Mouse (Mus musculus): ENCODE measurements at regions not wholly inside any gene's neighbourhood (a gene's known extent, or its start where the extent isn't known, plus 50 kb on each side); places are given as distances from the start of the nearest gene placed in this dataset.

DNA sequence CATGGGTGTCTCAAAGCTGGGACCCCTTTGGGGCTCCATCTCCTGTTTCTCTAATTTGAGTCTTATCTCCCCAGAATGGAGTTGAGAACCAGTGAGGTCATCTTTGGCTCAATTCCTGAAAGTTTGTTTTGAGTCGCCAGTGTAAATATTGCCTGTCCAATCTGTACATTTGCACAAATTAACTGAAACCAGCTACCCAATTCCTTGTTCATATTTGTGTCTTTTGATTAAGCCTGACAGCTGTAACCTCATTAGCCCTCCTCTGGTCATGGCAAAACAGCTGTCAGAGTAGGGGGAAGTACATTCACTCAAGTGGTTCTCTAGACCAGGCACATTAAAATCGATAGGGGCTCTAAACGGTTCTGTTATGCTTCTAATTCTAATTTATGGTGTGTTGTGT is 177.0 kb downstream of the Rps12 start:
- Histone ChIP-seq H3K4me2 (no peak overlapping the region), H3K36me3 (no peaks in the 10 kb centered on the region), H3K27me3 (no peaks in the 10 kb centered on the region), H3K9me3 (replicated peaks) (no peaks in the 10 kb centered on the region), H3K4me3 (no peak overlapping the region), H3K4me1 (replicated peaks) (peaks cover 4% of the 10 kb centered on the region; the same call in 1 of the 2 replicates), H3K9ac (no peak overlapping the region), H3K27ac (no peak overlapping the region)
- WGBS: 48% methylated on average over 3 of the region's 3 CpGs
- no peak for ATAC-seq (replicated peaks; ENCODE audit: insufficient number of reproducible peaks, insufficient read depth, low FRiP score, low read depth)

DNA sequence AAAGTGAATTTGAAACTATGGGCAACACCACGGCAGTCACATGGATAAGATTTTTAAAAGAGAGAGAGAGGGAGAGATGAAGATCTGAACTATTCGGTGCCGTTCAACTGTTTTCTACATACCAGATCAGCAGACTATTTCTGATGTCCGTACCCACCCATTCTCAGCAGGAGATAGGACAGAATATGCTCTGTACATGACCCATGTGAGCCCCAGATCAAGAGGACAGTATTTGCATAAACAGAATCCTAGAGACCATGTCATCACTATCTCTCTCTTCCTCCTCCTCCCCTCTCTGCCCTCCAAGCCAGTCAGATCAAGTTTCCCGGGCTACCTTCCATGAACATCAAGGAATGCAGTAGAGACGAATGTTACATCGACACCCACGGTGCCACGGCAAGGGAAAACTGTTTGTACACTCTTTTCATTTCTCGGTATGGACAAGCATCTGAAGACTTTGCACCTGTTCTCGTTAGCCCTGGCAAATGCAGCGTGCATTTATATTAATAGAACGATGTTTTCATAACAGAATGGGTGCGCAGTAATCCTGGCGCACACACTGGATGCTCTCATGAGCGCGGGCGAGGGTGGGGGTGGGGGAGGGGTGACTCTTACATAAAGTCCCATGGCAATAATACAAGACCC is 177.7 kb downstream of the Rps12 start:
- Histone ChIP-seq H3K4me3 (no peak overlapping the region), H3K36me3 (no peaks in the 10 kb centered on the region), H3K4me2 (no peak overlapping the region), H3K9ac (no peak overlapping the region), H3K27ac (no peak overlapping the region), H3K4me1 (replicated peaks) (peaks cover 4% of the 10 kb centered on the region; the same call in 1 of the 2 replicates), H3K27me3 (no peaks in the 10 kb centered on the region), H3K9me3 (replicated peaks) (no peaks in the 10 kb centered on the region)
- WGBS: 66% methylated on average over 18 of the region's 18 CpGs
- ATAC-seq (replicated peaks; ENCODE audit: insufficient number of reproducible peaks, insufficient read depth, low FRiP score, low read depth): no peak

DNA sequence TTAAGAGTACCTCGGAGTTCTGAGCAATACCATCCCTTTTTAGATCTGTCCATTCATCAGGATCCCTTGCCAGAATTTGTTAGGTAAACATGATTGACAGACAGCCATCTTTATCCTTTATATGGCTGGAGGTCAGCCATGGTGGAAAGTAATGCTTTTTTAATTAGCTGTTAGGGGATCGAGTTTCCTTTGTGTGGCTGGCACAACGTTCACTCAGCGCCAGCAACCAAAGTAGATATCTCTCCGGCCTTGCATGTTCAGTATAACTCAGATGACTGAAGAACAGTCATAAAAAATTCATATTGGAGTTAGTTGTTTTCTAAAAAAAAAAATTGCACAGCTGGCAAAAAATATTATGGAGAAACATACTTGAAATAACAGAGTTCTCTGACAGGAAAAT is 186.4 kb downstream of the Rps12 start:
- WGBS: 54% methylated on average over 5 of the region's 5 CpGs
- H3K27ac ChIP-seq: no peak overlapping the region
- no peak for ATAC-seq (replicated peaks; ENCODE audit: insufficient number of reproducible peaks, insufficient read depth, low FRiP score, low read depth)
- H3K4me2 ChIP-seq: no peak overlapping the region
- no peaks in the 10 kb centered on the region for H3K36me3 ChIP-seq
- H3K4me3 ChIP-seq: no peak overlapping the region
- no peaks in the 10 kb centered on the region for H3K27me3 ChIP-seq
- H3K9me3 ChIP-seq (replicated peaks): no peaks in the 10 kb centered on the region
- H3K9ac ChIP-seq: no peak overlapping the region
- no peaks in the 10 kb centered on the region for H3K4me1 ChIP-seq (replicated peaks)

DNA sequence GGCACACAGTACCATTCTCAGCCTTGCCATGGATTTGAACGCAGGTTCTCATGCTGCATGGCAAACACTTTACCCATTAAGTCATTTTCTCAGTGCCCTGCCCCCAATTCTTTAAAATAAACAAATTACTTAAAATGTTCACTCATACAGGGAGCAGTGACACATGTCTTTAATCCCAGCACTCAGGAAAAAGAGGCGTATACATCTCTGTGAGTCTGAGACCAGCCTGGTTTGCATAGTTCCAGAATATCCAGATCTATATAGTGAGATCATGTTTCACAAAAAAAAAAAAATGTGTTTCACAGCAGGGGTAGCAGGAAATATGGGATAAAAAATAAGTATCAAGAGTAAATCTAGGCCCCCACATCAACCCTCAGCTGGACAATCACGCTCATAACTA is 191.5 kb downstream of the Rps12 start:
- H3K36me3 ChIP-seq: no peaks in the 10 kb centered on the region
- no peak for ATAC-seq (replicated peaks; ENCODE audit: insufficient number of reproducible peaks, insufficient read depth, low FRiP score, low read depth)
- WGBS: 73% methylated on average over 3 of the region's 3 CpGs
- H3K27me3 ChIP-seq: no peaks in the 10 kb centered on the region
- H3K9ac ChIP-seq: no peak overlapping the region
- H3K27ac ChIP-seq: no peak overlapping the region
- no peaks in the 10 kb centered on the region for H3K9me3 ChIP-seq (replicated peaks)
- no peaks in the 10 kb centered on the region for H3K4me1 ChIP-seq (replicated peaks)
- no peak overlapping the region for H3K4me3 ChIP-seq
- H3K4me2 ChIP-seq: no peak overlapping the region

DNA sequence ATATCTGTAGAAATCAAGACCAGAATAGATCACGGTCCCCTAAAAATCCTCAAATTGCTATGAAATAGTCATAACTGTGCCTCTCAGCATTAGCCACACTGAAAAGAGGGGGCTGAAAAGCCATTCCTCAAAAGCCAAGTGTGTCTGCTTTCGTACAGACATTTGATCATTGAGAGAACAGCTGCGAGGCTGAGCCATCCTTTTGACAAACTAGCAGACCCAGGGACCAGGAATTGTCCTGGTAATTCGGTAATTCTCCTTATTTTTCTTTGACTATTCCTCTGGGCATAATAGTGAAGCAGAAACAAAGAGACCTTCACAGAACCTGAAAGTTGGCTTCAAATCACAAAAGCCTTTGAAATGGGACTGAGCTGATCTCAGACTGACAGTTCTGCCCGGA is 206.8 kb downstream of the Rps12 start:
- no peaks in the 10 kb centered on the region for H3K27me3 ChIP-seq
- no peak overlapping the region for H3K4me2 ChIP-seq
- no peak overlapping the region for H3K9ac ChIP-seq
- H3K36me3 ChIP-seq: no peaks in the 10 kb centered on the region
- H3K27ac ChIP-seq: no peak overlapping the region
- H3K4me3 ChIP-seq: no peak overlapping the region
- 70% methylated on average over 5 of the region's 5 CpGs for WGBS
- ATAC-seq (replicated peaks; ENCODE audit: insufficient number of reproducible peaks, insufficient read depth, low FRiP score, low read depth): no peak
- H3K4me1 ChIP-seq (replicated peaks): no peaks in the 10 kb centered on the region
- H3K9me3 ChIP-seq (replicated peaks): no peaks in the 10 kb centered on the region

DNA sequence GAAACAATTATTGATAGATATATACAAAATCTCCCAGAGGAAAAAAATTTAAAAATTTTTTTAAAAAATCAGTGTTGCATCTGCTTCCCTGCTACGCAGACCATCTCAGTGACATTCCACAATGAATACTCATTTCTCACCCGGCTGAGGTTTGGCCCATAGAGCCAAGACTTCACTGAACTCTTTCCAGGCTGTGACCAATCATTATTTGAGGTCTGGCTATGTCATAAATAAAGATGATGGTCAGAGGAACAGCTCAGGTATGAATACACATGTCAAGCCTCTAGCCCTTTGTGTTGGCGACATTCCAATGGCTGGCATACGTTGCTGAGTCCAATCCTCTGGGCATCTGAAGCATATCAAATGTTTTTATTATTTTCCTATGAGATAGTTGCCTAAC is 216.1 kb downstream of the Rps12 start:
- H3K9me3 ChIP-seq (replicated peaks): no peaks in the 10 kb centered on the region
- no peak for ATAC-seq (replicated peaks; ENCODE audit: insufficient number of reproducible peaks, insufficient read depth, low FRiP score, low read depth)
- H3K9ac ChIP-seq: no peak overlapping the region
- H3K27me3 ChIP-seq: no peaks in the 10 kb centered on the region
- H3K36me3 ChIP-seq: no peaks in the 10 kb centered on the region
- no peak overlapping the region for H3K4me2 ChIP-seq
- 74% methylated on average over 4 of the region's 4 CpGs for WGBS
- H3K4me1 ChIP-seq (replicated peaks): no peaks in the 10 kb centered on the region
- no peak overlapping the region for H3K27ac ChIP-seq
- H3K4me3 ChIP-seq: no peak overlapping the region

DNA sequence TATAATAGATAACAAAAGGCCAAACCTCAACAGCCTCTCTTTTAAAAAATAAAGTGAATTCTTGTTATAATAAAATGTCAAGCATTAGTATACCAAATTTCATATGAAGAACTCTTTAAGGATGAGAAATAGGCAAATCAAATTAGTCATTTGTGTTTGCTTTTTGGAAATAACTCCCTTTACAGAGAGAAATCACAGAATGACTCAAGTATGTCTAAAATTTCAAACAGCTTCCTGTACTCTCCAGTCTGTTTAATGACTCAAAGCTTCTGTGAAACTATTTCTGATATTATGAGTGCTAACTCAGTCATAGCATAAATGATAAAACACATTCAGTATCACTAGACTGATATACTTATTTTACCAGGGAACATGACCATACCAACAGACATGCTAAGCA is 217.7 kb downstream of the Rps12 start:
- no peaks in the 10 kb centered on the region for H3K4me1 ChIP-seq (replicated peaks)
- no peaks in the 10 kb centered on the region for H3K9me3 ChIP-seq (replicated peaks)
- no peak overlapping the region for H3K4me2 ChIP-seq
- H3K4me3 ChIP-seq: no peak overlapping the region
- H3K9ac ChIP-seq: no peak overlapping the region
- no peaks in the 10 kb centered on the region for H3K36me3 ChIP-seq
- H3K27ac ChIP-seq: no peak overlapping the region
- ATAC-seq (replicated peaks; ENCODE audit: insufficient number of reproducible peaks, insufficient read depth, low FRiP score, low read depth): no peak
- no peaks in the 10 kb centered on the region for H3K27me3 ChIP-seq

DNA sequence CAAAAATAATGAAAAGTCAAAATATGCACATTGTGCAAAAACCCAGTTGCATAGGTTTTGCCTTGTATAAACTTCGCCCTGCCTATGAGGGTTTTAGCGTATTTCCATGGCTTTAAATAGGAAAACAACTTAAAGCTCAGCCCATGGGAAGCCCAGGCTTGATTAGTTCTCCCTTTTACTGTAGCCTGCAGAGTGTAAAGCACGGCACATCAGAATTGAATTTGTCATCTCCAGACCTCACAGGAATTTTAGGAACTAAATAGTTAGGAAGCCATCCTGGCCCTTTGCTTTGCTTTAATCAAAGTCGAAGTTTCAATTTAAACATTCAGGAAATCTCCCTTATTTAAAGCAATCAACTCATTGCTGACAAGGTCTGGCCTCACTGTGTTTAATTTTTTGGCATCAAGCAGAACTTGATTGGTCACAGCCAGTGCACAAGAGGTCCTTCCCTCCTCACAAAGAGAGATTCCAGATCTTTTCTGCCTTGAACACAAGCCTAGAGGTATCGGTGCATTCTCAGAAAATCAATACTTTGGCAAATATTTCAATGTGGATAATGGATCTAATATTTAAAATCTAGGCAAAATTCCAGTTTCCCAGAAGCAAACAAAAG is 211.8 kb upstream of the Eya4 start:
- no peak for ATAC-seq (replicated peaks; ENCODE audit: insufficient number of reproducible peaks, insufficient read depth, low FRiP score, low read depth)
- H3K9me3 ChIP-seq (replicated peaks): no peaks in the 10 kb centered on the region

DNA sequence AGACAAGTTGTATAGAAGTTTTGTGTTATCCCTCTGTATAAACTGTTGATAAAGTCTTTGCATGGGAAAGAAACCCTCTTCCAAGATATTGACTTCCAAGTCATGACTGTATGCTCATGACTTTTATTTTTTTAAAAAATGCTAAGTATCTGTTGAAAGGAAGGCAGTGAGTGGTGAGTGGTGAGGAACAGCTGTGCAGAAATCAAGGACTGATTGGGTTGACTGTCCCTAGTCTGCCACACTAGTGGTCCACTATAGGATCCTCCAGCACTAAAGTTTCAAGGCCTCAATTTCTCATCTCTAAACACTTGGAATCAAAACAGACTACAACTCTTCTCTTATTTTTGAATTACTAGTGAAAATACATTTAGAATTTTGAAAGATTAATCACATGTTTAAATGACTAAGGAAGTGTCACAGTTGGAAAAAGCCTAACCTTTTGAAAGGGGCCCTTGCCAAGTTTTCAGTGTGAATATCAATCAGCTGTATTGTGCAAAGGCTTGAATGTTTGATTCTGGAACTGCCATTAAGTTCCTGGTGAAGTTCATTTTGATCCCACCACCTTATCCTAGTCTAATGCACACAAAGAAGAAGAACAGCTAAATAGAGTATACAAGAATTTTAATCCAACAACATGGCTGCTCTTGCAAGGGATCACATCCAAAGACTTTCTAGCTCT is 209.5 kb upstream of the Eya4 start:
- Histone ChIP-seq H3K9ac (no peak overlapping the region), H3K36me3 (no peaks in the 10 kb centered on the region), H3K27ac (no peak overlapping the region), H3K4me1 (replicated peaks) (no peaks in the 10 kb centered on the region), H3K4me3 (no peak overlapping the region), H3K4me2 (no peak overlapping the region), H3K27me3 (no peaks in the 10 kb centered on the region), H3K9me3 (replicated peaks) (no peaks in the 10 kb centered on the region)
- no peak for ATAC-seq (replicated peaks; ENCODE audit: insufficient number of reproducible peaks, insufficient read depth, low FRiP score, low read depth)

More for the DNA sequence above, 211.8 kb upstream of the Eya4 start:
- H3K4me1 ChIP-seq (replicated peaks): no peaks in the 10 kb centered on the region
- H3K27ac ChIP-seq: no peak overlapping the region
- WGBS: 67% methylated on average over 5 of the region's 5 CpGs
- H3K4me2 ChIP-seq: no peak overlapping the region
- no peaks in the 10 kb centered on the region for H3K27me3 ChIP-seq
- no peak overlapping the region for H3K9ac ChIP-seq
- H3K4me3 ChIP-seq: no peak overlapping the region
- H3K36me3 ChIP-seq: no peaks in the 10 kb centered on the region

DNA sequence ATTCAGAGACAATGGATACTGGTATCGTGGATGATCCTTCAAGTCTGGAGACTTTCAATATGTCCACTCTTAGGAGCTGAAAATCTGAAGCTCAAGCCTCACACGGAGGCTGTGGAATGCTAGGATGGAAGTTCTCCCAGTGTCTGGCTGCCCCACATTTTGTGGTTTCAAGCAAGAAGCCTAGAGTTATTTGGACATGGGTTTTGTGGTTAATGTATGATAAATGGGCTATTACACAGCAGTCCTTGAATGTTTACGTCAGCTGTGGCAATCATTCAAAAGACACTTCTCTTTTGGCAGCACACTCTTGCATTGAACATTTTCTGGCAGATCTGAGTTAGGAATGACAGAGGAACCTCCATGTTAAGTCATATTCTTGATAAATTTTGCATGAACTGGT is 207.2 kb upstream of the Eya4 start:
- ATAC-seq (replicated peaks; ENCODE audit: insufficient number of reproducible peaks, insufficient read depth, low FRiP score, low read depth): no peak

DNA sequence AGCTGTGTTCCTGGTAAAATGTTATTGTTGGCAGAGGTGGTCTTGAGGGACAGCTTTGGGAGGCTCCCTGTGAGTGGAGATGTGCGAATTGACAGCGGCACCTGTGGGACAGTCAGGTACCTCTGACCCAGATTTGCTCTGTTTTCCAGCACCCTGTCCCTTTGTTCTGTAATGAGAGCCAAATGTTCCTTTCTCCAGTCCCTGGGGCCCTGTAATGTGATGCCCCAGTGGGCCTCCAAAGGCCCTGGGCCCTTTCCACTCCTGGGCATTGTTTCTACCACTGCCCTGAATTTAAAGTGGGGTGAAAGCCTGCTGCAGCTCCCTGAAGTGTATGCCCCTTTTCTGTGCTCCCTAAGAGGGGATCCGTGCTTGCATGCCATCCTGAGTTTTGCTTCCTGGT is 198.6 kb upstream of the Eya4 start:
- Histone ChIP-seq H3K4me3 (no peak overlapping the region), H3K36me3 (no peaks in the 10 kb centered on the region), H3K9ac (no peak overlapping the region), H3K4me2 (no peak overlapping the region), H3K27ac (no peak overlapping the region), H3K9me3 (replicated peaks) (no peaks in the 10 kb centered on the region), H3K4me1 (replicated peaks) (no peaks in the 10 kb centered on the region; the same call in 1 of the 2 replicates), H3K27me3 (no peaks in the 10 kb centered on the region)
- no peak for ATAC-seq (replicated peaks; ENCODE audit: insufficient number of reproducible peaks, insufficient read depth, low FRiP score, low read depth)
- 34% methylated on average over 3 of the region's 3 CpGs for WGBS

More for the DNA sequence above, 207.2 kb upstream of the Eya4 start:
- H3K4me1 ChIP-seq (replicated peaks): no peaks in the 10 kb centered on the region
- no peaks in the 10 kb centered on the region for H3K36me3 ChIP-seq
- no peak overlapping the region for H3K4me2 ChIP-seq
- H3K9ac ChIP-seq: no peak overlapping the region
- no peak overlapping the region for H3K27ac ChIP-seq
- no peak overlapping the region for H3K4me3 ChIP-seq
- no peaks in the 10 kb centered on the region for H3K27me3 ChIP-seq
- WGBS: 60% methylated on average over 3 of the region's 3 CpGs
- H3K9me3 ChIP-seq (replicated peaks): no peaks in the 10 kb centered on the region

DNA sequence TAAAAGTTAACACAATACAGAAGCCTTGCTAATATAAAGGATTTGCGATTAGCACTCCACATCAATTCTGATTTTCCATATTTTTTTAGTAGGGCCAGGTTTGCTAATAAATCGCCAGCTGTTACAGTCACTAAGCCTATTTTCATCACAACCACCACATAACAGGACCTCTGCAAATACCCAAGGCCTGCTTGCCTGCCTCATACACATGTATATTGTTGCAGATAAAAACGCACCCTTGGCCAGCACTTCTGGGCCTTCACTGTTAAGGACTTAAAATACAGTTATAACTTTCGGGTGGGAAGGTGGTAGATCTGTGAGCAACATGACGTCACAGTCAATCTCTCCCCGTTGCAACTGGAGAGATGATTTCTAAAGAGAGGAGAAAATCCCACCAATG is 197.7 kb upstream of the Eya4 start:
- no peak overlapping the region for H3K9ac ChIP-seq
- ATAC-seq (replicated peaks; ENCODE audit: insufficient number of reproducible peaks, insufficient read depth, low FRiP score, low read depth): no peak
- no peak overlapping the region for H3K27ac ChIP-seq
- no peak overlapping the region for H3K4me3 ChIP-seq
- H3K27me3 ChIP-seq: no peaks in the 10 kb centered on the region
- H3K4me2 ChIP-seq: no peak overlapping the region
- 61% methylated on average over 6 of the region's 6 CpGs for WGBS
- H3K36me3 ChIP-seq: no peaks in the 10 kb centered on the region
- no peaks in the 10 kb centered on the region for H3K9me3 ChIP-seq (replicated peaks)
- no peaks in the 10 kb centered on the region; the same call in 1 of the 2 replicates for H3K4me1 ChIP-seq (replicated peaks)
